Mouse (Mus musculus): ENCODE results near the gene Fbxl19. TPM values are rescaled to one million over a fixed set of nuclear protein-coding genes. Genes with fewer than 3 reads are reported as not detected.
A peak's percentile ranks its signal among the peaks of the same experiment; 100 is the strongest.

Gene Fbxl19
- total and polyA plus RNA-seq, 3 experiments: 22.4 to 31.7 (median 28.2) TPM

GRCm38 (mm10) chr7:127718339-127718738, 26.0 kb upstream of the Fbxl19 start:
- H3K4me2 ChIP-seq (ENCODE audit: insufficient read depth, low read depth, poor library complexity, severe bottlenecking): no peak overlapping the region
- in situ Hi-C loops (cut with MboI; ENCODE audit: low pct_ligation_motif_present, low pct_unique_long_range_greater_than_20kb, low sequenced_read_pairs): no loop called here
- no peak overlapping the region for H3K9ac ChIP-seq (ENCODE audit: insufficient read depth, low read depth)
- TF ChIP-seq PAX5 (IDR thresholded peaks at IDR 0.05; ENCODE audit: low read length) (no peak), E2F4 (IDR thresholded peaks at IDR 0.05; ENCODE audit: insufficient replicate concordance, low read depth, low read length) (no peak), TBP (conservative IDR thresholded peaks at IDR 0.05; ENCODE audit: low read depth, low read length) (peak; percentile 85)
- H3K9me3 ChIP-seq (replicated peaks; ENCODE audit: low read length): no peaks in the 10 kb centered on the region
- no peaks in the 10 kb centered on the region for H3K4me1 ChIP-seq (ENCODE audit: control insufficient read depth in 1 of 2, insufficient read depth in 2 of 2)
- dilution Hi-C loops (cut with MboI; ENCODE audit: extremely low pct_ligation_motif_present, extremely low pct_unique_long_range_greater_than_20kb, low sequenced_read_pairs): no loop called here
- no peak overlapping the region for H3K27ac ChIP-seq (ENCODE audit: insufficient read depth, low read depth)
- H3K36me3 ChIP-seq (replicated peaks in 1 of 2; ENCODE audit: control insufficient read depth in 1 of 2, insufficient read depth in 1 of 2, low read length in 1 of 2): no peaks in the 10 kb centered on the region
- no peak for DNase-seq (ENCODE audit: extremely low read depth)
- H3K4me3 ChIP-seq (replicated peaks in 1 of 3; ENCODE audit: low read depth in 2 of 3, low read length in 2 of 3, poor library complexity in 1 of 3): no peak overlapping the region
- H3K79me2 ChIP-seq (replicated peaks; ENCODE audit: control insufficient read depth, extremely low read depth, insufficient read depth, poor library complexity, severe bottlenecking): no peaks in the 10 kb centered on the region
- H3K27me3 ChIP-seq (replicated peaks): peaks cover 6% of the 10 kb centered on the region

- Histone ChIP-seq H3K27me3 (replicated peaks) (peaks cover 6% of the 10 kb centered on the region), H3K4me1 (ENCODE audit: control insufficient read depth in 1 of 2, insufficient read depth in 2 of 2) (no peaks in the 10 kb centered on the region), H3K4me3 (replicated peaks in 1 of 3; ENCODE audit: low read depth in 2 of 3, low read length in 2 of 3, poor library complexity in 1 of 3) (no peak overlapping the region), H3K9ac (ENCODE audit: insufficient read depth, low read depth) (no peak overlapping the region), H3K79me2 (replicated peaks; ENCODE audit: control insufficient read depth, extremely low read depth, insufficient read depth, poor library complexity, severe bottlenecking) (no peaks in the 10 kb centered on the region), H3K9me3 (replicated peaks; ENCODE audit: low read length) (no peaks in the 10 kb centered on the region), H3K4me2 (ENCODE audit: insufficient read depth, low read depth, poor library complexity, severe bottlenecking) (no peak overlapping the region), H3K27ac (ENCODE audit: insufficient read depth, low read depth) (no peak overlapping the region), H3K36me3 (replicated peaks in 1 of 2; ENCODE audit: control insufficient read depth in 1 of 2, insufficient read depth in 1 of 2, low read length in 1 of 2) (no peaks in the 10 kb centered on the region)
- dilution Hi-C loops (cut with MboI; ENCODE audit: extremely low pct_ligation_motif_present, extremely low pct_unique_long_range_greater_than_20kb, low sequenced_read_pairs) (no loop called here), in situ Hi-C loops (cut with MboI; ENCODE audit: low pct_ligation_motif_present, low pct_unique_long_range_greater_than_20kb, low sequenced_read_pairs) (no loop called here)
- TF ChIP-seq MYC (IDR thresholded peaks at IDR 0.05; ENCODE audit: low read depth, low read length): no peak
- no peak for DNase-seq (ENCODE audit: extremely low read depth)
These were observed 25.1 kb upstream of the Fbxl19 start for GRCm38 (mm10) chr7:127719258-127719657.

GRCm38 (mm10) chr7:127725490-127725889, 18.9 kb upstream of the Fbxl19 start:
- Histone ChIP-seq H3K4me2 (ENCODE audit: insufficient read depth, low read depth, poor library complexity, severe bottlenecking) (no peak overlapping the region), H3K4me3 (replicated peaks in 1 of 3; ENCODE audit: low read depth in 2 of 3, low read length in 2 of 3, poor library complexity in 1 of 3) (no peak overlapping the region), H3K9me3 (replicated peaks; ENCODE audit: low read length) (no peaks in the 10 kb centered on the region), H3K36me3 (replicated peaks in 1 of 2; ENCODE audit: control insufficient read depth in 1 of 2, insufficient read depth in 1 of 2, low read length in 1 of 2) (no peaks in the 10 kb centered on the region), H3K27me3 (replicated peaks) (peaks cover 2% of the 10 kb centered on the region), H3K9ac (ENCODE audit: insufficient read depth, low read depth) (no peak overlapping the region), H3K4me1 (ENCODE audit: control insufficient read depth in 1 of 2, insufficient read depth in 2 of 2) (no peaks in the 10 kb centered on the region), H3K27ac (ENCODE audit: insufficient read depth, low read depth) (no peak overlapping the region), H3K79me2 (replicated peaks; ENCODE audit: control insufficient read depth, extremely low read depth, insufficient read depth, poor library complexity, severe bottlenecking) (no peaks in the 10 kb centered on the region)
- no peak for DNase-seq (ENCODE audit: extremely low read depth)
- TF ChIP-seq CTCF (conservative IDR thresholded peaks at IDR 0.05 in 1 of 2, IDR thresholded peaks at IDR 0.05 in 1 of 2; ENCODE audit: low read depth in 2 of 2, low read length in 2 of 2): no peak
- TF ChIP-seq KAT2A (IDR thresholded peaks at IDR 0.05; ENCODE audit: insufficient replicate concordance, low read length): no peak
- TF ChIP-seq IRF4 (IDR thresholded peaks at IDR 0.05; ENCODE audit: low read depth, low read length): no peak
- TF ChIP-seq JUN (IDR thresholded peaks at IDR 0.05; ENCODE audit: insufficient read depth, low read depth, low read length): no peak
- no peak for TF ChIP-seq EP300 (IDR thresholded peaks at IDR 0.05; ENCODE audit: low read length)
- TF ChIP-seq E2F4 (IDR thresholded peaks at IDR 0.05; ENCODE audit: insufficient replicate concordance, low read depth, low read length): no peak
- TF ChIP-seq UBTF (IDR thresholded peaks at IDR 0.05; ENCODE audit: low read depth, low read length): no peak
- no peak for TF ChIP-seq RCOR1 (conservative IDR thresholded peaks at IDR 0.05; ENCODE audit: low read depth, low read length)
- TF ChIP-seq ZKSCAN1 (IDR thresholded peaks at IDR 0.05; ENCODE audit: borderline replicate concordance, low read depth, low read length): no peak
- no peak for TF ChIP-seq POLR2A (IDR thresholded peaks at IDR 0.05; ENCODE audit: low read depth, low read length)
- in situ Hi-C loops (cut with MboI; ENCODE audit: low pct_ligation_motif_present, low pct_unique_long_range_greater_than_20kb, low sequenced_read_pairs): no loop called here
- dilution Hi-C loops (cut with MboI; ENCODE audit: extremely low pct_ligation_motif_present, extremely low pct_unique_long_range_greater_than_20kb, low sequenced_read_pairs): no loop called here

Measured in CH12.LX (cell line).